In the genomic region with DNA sequence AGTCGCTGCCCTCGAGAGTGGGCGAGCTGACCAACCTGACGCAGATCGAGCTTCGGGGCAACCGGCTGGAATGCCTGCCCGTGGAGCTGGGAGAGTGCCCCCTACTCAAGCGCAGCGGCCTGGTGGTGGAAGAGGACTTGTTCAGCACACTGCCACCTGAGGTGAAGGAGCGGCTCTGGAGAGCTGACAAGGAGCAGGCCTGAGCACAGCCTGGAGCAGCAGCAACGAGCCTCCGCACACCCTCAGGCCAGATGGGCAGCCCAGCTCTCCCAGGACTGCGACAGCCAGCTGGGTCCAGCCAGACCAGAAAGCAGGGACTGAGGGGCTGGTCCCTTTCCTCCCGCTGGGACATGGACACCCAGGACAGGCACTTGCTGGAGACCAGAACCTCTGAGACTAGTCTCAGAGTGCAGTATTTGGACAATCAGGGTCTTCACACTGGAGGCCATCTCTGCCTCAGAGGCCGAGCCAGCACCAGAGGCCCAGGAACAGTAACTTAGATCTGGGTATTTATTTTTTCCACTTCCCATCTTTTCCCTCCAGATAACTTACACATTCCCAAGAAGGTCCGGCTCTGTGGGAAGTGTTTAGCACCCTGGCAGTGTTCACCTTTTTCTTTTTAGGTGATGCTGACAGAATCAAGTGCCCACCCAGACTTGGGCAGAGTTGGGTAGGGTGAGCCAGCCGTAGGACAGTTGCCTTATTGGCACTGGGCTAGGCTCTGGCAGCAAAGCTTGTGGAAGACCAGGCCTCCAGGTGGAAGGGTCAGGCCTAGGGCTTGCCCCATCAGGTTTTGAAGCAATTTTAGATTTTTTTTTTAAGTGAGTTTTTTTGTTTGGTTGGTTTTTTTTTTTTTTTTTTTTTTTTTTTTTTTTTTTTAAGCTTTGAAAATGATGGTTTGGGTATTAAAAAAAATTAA, we compare ENCODE assay signal across 13 mouse cellular contexts. TPM values are rescaled to one million over a fixed set of nuclear protein-coding genes. Genes with fewer than 3 reads are reported as not detected.
DNase-seq lines count a peak whose midpoint lies in the region; ATAC-seq lines count a peak whose summit lies in the region.
"Had no signal": no experiment of that assay in that cellular context is flagged by ENCODE, and none has a peak within 500 bp of the region (broad histone marks: within the 10 kb centered on the region; RNA-seq: fewer than 3 reads in every experiment).

No protein-coding gene starts in this region.

- peak overlapping the region; percentile 24; the same call in 1 of the 2 replicates for H3K27ac ChIP-seq in heart, embryonic 10.5 days
- peak overlapping the region; percentile 33; the same call in 1 of the 2 replicates for H3K27ac ChIP-seq in lung, embryonic 16.5 days (ENCODE audit: low read length)
- peak overlapping the region; percentile 79 for H3K27ac ChIP-seq in forebrain, embryonic 15.5 days (replicated peaks)
- peak overlapping the region; percentile 28; the same call in 1 of the 2 replicates for H3K27ac ChIP-seq in neural tube, embryonic 15.5 days (replicated peaks)
- H3K27ac ChIP-seq: liver, embryonic 14.5 days had no signal

- no peak overlapping the region for H3K4me2 ChIP-seq in lung, embryonic 16.5 days (ENCODE audit: low read depth, low read length)
- no peak overlapping the region for H3K4me2 ChIP-seq in forebrain, embryonic 15.5 days (replicated peaks)
- H3K4me2 ChIP-seq in neural tube, embryonic 15.5 days = no peak overlapping the region
- H3K4me2 ChIP-seq: midbrain, embryonic 13.5 days had no signal

- H3K36me3 ChIP-seq in heart, embryonic 10.5 days = peaks cover 75% of the 10 kb centered on the region
- peaks cover 47% of the 10 kb centered on the region for H3K36me3 ChIP-seq in lung, embryonic 16.5 days (ENCODE audit: control insufficient read depth, insufficient read depth, low read length)
- H3K36me3 ChIP-seq in forebrain, embryonic 15.5 days = peaks cover 63% of the 10 kb centered on the region
- H3K36me3 ChIP-seq in neural tube, embryonic 15.5 days = peaks cover 75% of the 10 kb centered on the region

- H3K27me3 ChIP-seq in heart, embryonic 10.5 days (ENCODE audit: insufficient read depth, poor library complexity, severe bottlenecking) = no peaks in the 10 kb centered on the region
- H3K27me3 ChIP-seq in lung, embryonic 16.5 days (ENCODE audit: control insufficient read depth, insufficient read depth, low read depth, low read length) = no peaks in the 10 kb centered on the region
- no peaks in the 10 kb centered on the region for H3K27me3 ChIP-seq in forebrain, embryonic 15.5 days
- no peaks in the 10 kb centered on the region for H3K27me3 ChIP-seq in neural tube, embryonic 15.5 days (replicated peaks)
- H3K27me3 ChIP-seq: midbrain, embryonic 13.5 days had no signal

- H3K4me3 ChIP-seq in heart, embryonic 10.5 days = no peak overlapping the region
- no peak overlapping the region for H3K4me3 ChIP-seq in lung, embryonic 16.5 days (ENCODE audit: low read length)
- no peak overlapping the region for H3K4me3 ChIP-seq in forebrain, embryonic 15.5 days
- H3K4me3 ChIP-seq in neural tube, embryonic 15.5 days (replicated peaks) = no peak overlapping the region
- H3K4me3 ChIP-seq: midbrain, embryonic 13.5 days had no signal

- no peak for ATAC-seq in lung, embryonic 16.5 days (ENCODE audit: low read depth)
- no peak for ATAC-seq in forebrain, embryonic 15.5 days (replicated peaks)
- ATAC-seq in neural tube, embryonic 15.5 days (ENCODE audit: low FRiP score) = no peak

- no peak for DNase-seq in heart, embryonic 10.5 days (ENCODE audit: low spot score)
- DNase-seq in heart, adult 18-20 months = no peak
- no peak for DNase-seq in lung, postnatal 14 days
- DNase-seq in thymus, postnatal 14 days = no peak

- 89% methylated on average over 18 of the region's 18 CpGs for WGBS in heart, embryonic 10.5 days
- 91% methylated on average over 18 of the region's 18 CpGs for WGBS in lung, embryonic 16.5 days
- 90% methylated on average over 18 of the region's 18 CpGs for WGBS in forebrain, embryonic 15.5 days
- 83% methylated on average over 18 of the region's 18 CpGs for WGBS in neural tube, embryonic 15.5 days

- H3K4me1 ChIP-seq in heart, embryonic 10.5 days = peaks cover 58% of the 10 kb centered on the region
- H3K4me1 ChIP-seq in lung, embryonic 16.5 days (replicated peaks; ENCODE audit: control insufficient read depth, insufficient read depth, low read length) = peaks cover 46% of the 10 kb centered on the region
- peaks cover 51% of the 10 kb centered on the region for H3K4me1 ChIP-seq in forebrain, embryonic 15.5 days
- peaks cover 64% of the 10 kb centered on the region for H3K4me1 ChIP-seq in neural tube, embryonic 15.5 days

- no peak overlapping the region; the same call in 1 of the 2 replicates for H3K9ac ChIP-seq in lung, embryonic 16.5 days (ENCODE audit: low read length)
- no peak overlapping the region for H3K9ac ChIP-seq in forebrain, embryonic 15.5 days (replicated peaks)
- no peak overlapping the region for H3K9ac ChIP-seq in neural tube, embryonic 15.5 days (replicated peaks)
- H3K9ac ChIP-seq: liver, embryonic 14.5 days; midbrain, embryonic 13.5 days had no signal

- H3K9me3 ChIP-seq in heart, embryonic 10.5 days = no peaks in the 10 kb centered on the region
- no peaks in the 10 kb centered on the region for H3K9me3 ChIP-seq in lung, embryonic 16.5 days (ENCODE audit: control insufficient read depth, low read length)
- H3K9me3 ChIP-seq in forebrain, embryonic 15.5 days = no peaks in the 10 kb centered on the region
- no peaks in the 10 kb centered on the region for H3K9me3 ChIP-seq in neural tube, embryonic 15.5 days (replicated peaks)
- H3K9me3 ChIP-seq: midbrain, embryonic 13.5 days had no signal

RNA-seq across cellular contexts. Expression of a gene that starts 3.8 kb away (rescaled TPM):
- 4.4 and 5.2 TPM in 2 replicates for polyA plus RNA-seq in heart, embryonic 10.5 days (2016; fragmentation: Nextera tagmentation; extraction: Ambion mirVana)
- 100 to 1,000 TPM; 109 to 110 TPM for total RNA-seq in heart, adult 18-20 months (2021)
- polyA plus RNA-seq in lung, embryonic 16.5 days (2015; fragmentation: Nextera tagmentation; extraction: Ambion mirVana) = 7.4 and 8.2 TPM in 2 replicates
- 7.9 and 8.5 TPM in 2 replicates for polyA plus RNA-seq in forebrain, embryonic 15.5 days (2015; fragmentation: Nextera tagmentation; extraction: Ambion mirVana)
- 4.8 and 5.2 TPM in 2 replicates for polyA plus RNA-seq in neural tube, embryonic 15.5 days (2015; fragmentation: Nextera tagmentation; extraction: Ambion mirVana)

RNA-seq across cellular contexts. Expression of a gene that starts 18.7 kb away (rescaled TPM):
- not detected in 2 replicates for polyA plus RNA-seq in heart, embryonic 10.5 days (2016; fragmentation: Nextera tagmentation; extraction: Ambion mirVana)
- total RNA-seq in heart, adult 18-20 months (2021) = not detected
- polyA plus RNA-seq in lung, embryonic 16.5 days (2015; fragmentation: Nextera tagmentation; extraction: Ambion mirVana) = not detected in 2 replicates
- polyA plus RNA-seq in forebrain, embryonic 15.5 days (2015; fragmentation: Nextera tagmentation; extraction: Ambion mirVana) = not detected in 2 replicates
- not detected in 2 replicates for polyA plus RNA-seq in neural tube, embryonic 15.5 days (2015; fragmentation: Nextera tagmentation; extraction: Ambion mirVana)
- total RNA-seq: adrenal gland, adult 2 months; common myeloid progenitor, adult 5-6 weeks had no signal
- polyA plus RNA-seq: adrenal gland, adult 2 months; liver, embryonic 14.5 days; midbrain, embryonic 13.5 days; spleen, adult 2 months; thymus, postnatal 0 days had no signal

RNA-seq across cellular contexts. Expression of a gene that starts 21.8 kb away (rescaled TPM):
- 0.14 and 0.19 TPM in 2 replicates for polyA plus RNA-seq in heart, embryonic 10.5 days (2016; fragmentation: Nextera tagmentation; extraction: Ambion mirVana)
- total RNA-seq in heart, adult 18-20 months (2021) = 1 to 10 TPM; 3.4 to 3.6 TPM
- 0.16 and 0.18 TPM in 2 replicates for polyA plus RNA-seq in lung, embryonic 16.5 days (2015; fragmentation: Nextera tagmentation; extraction: Ambion mirVana)
- 0.64 and 0.70 TPM in 2 replicates for polyA plus RNA-seq in forebrain, embryonic 15.5 days (2015; fragmentation: Nextera tagmentation; extraction: Ambion mirVana)
- 0.12 and 0.32 TPM in 2 replicates for polyA plus RNA-seq in neural tube, embryonic 15.5 days (2015; fragmentation: Nextera tagmentation; extraction: Ambion mirVana)
- total RNA-seq: common myeloid progenitor, adult 5-6 weeks had no signal

RNA-seq across cellular contexts. Expression of a gene that starts 24.0 kb away (rescaled TPM):
- polyA plus RNA-seq in heart, embryonic 10.5 days (2016; fragmentation: Nextera tagmentation; extraction: Ambion mirVana) = 29.3 and 31.7 TPM in 2 replicates
- total RNA-seq in heart, adult 18-20 months (2021) = 10 to 100 TPM; 23.4 to 25.5 TPM
- 30.3 and 31.4 TPM in 2 replicates for polyA plus RNA-seq in lung, embryonic 16.5 days (2015; fragmentation: Nextera tagmentation; extraction: Ambion mirVana)
- 31.4 and 34.1 TPM in 2 replicates for polyA plus RNA-seq in forebrain, embryonic 15.5 days (2015; fragmentation: Nextera tagmentation; extraction: Ambion mirVana)
- polyA plus RNA-seq in neural tube, embryonic 15.5 days (2015; fragmentation: Nextera tagmentation; extraction: Ambion mirVana) = 37.4 and 38.5 TPM in 2 replicates

RNA-seq across cellular contexts. Expression of a gene that starts 24.0 kb away (rescaled TPM):
- polyA plus RNA-seq in heart, embryonic 10.5 days (2016; fragmentation: Nextera tagmentation; extraction: Ambion mirVana) = 45.2 and 46.5 TPM in 2 replicates
- 10 to 100 TPM; 19.5 to 20.7 TPM for total RNA-seq in heart, adult 18-20 months (2021)
- 30.5 and 33.6 TPM in 2 replicates for polyA plus RNA-seq in lung, embryonic 16.5 days (2015; fragmentation: Nextera tagmentation; extraction: Ambion mirVana)
- polyA plus RNA-seq in forebrain, embryonic 15.5 days (2015; fragmentation: Nextera tagmentation; extraction: Ambion mirVana) = 22.0 and 23.5 TPM in 2 replicates
- 15.4 and 22.2 TPM in 2 replicates for polyA plus RNA-seq in neural tube, embryonic 15.5 days (2015; fragmentation: Nextera tagmentation; extraction: Ambion mirVana)

Comparison
In these comparisons a context has a peak if more than half of its experiments do, and no peak if none do; other contexts are left out.
1. H3K27ac ChIP-seq: peak in every context shown above with its lines; median percentile 79 in forebrain, embryonic 15.5 days; 33 in lung, embryonic 16.5 days; 28 in neural tube, embryonic 15.5 days; 24 in heart, embryonic 10.5 days.